Mouse (Mus musculus): ENCODE measurements around the gene Trappc12. TPM values are rescaled to one million over a fixed set of nuclear protein-coding genes. Genes with fewer than 3 reads are reported as not detected.

The Trappc12 gene
- total RNA-seq, 1 experiment = 18.9 TPM

DNA sequence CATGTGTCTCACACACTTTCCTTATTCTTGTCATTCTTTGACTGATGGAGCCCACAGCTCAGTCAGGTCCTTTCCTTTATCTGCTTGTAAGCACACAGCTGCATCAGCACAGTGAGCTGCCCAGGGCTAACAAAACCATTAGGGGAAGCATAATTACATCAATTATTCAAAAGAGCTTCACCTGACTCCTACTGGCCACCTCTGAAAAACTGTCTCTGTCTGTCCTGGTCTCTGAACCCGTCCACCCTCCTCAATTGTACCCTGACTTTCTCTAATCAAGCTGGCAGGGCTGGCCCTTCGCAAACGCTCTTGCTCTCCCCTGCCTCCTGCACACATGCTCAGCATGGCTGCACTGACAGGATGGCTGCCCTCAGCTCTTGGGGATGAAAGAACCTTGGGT is 25.9 kb downstream of the Trappc12 start:
- no peak for DNase-seq (ENCODE audit: low read depth, low spot score)
- Histone ChIP-seq H3K9me3 (ENCODE audit: control insufficient read depth, insufficient read depth, low read depth, low read length) (no peaks in the 10 kb centered on the region), H3K9ac (ENCODE audit: insufficient read depth, low read depth, low read length, poor library complexity, severe bottlenecking) (no peak overlapping the region), H3K36me3 (ENCODE audit: control insufficient read depth, insufficient read depth, low read length, poor library complexity, severe bottlenecking) (peaks cover 20% of the 10 kb centered on the region), H3K27ac (ENCODE audit: insufficient read depth, low read depth, low read length, poor library complexity, severe bottlenecking) (no peak overlapping the region), H3K4me1 (ENCODE audit: control insufficient read depth in 2 of 2, insufficient read depth in 2 of 2, low read length in 2 of 2, poor library complexity in 1 of 2) (peaks cover 0 to 11% of the 10 kb centered on the region in 2 experiments; a peak in 1 of 4 replicates), H3K4me3 (ENCODE audit: insufficient read depth in 1 of 2, low read depth in 1 of 2, low read length in 2 of 2, poor library complexity in 1 of 2, severe bottlenecking in 1 of 2) (no peak overlapping the region)
- in situ Hi-C loops (cut with MboI; ENCODE audit: low sequenced_read_pairs in 2 of 2, unreplicated experiment in 2 of 2) = no loop called here
- TF ChIP-seq MAFK (IDR thresholded peaks at IDR 0.05; ENCODE audit: insufficient read depth, low read depth, low read length) (no peak), HCFC1 (IDR thresholded peaks at IDR 0.05; ENCODE audit: borderline replicate concordance, insufficient read depth, low read length) (no peak), CHD2 (IDR thresholded peaks at IDR 0.05; ENCODE audit: low read depth, low read length) (no peak), ZC3H11A (IDR thresholded peaks at IDR 0.05; ENCODE audit: borderline replicate concordance, low read depth, low read length) (no peak), ZNF384 (IDR thresholded peaks at IDR 0.05; ENCODE audit: low read depth, low read length) (no peak)

DNA sequence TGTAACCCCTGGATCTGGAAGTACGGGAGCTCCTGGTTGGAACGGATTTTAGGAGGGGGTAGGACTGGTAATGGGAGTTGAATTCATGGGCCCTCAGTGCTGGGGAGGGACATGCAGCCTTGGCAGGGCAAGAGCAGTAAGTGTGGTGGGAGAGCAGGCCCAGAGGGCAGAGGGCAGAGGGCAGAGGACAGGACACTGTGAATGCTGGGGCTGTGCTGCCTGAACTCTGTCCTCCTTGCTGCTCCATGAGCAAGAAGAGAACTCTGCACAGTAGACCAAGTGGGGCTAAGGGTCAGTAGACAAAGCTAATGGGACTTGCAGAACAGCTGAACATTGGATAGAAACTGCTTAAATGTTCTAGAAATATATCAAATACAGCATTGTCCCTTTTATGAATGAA is 32.2 kb downstream of the Trappc12 start:
- Histone ChIP-seq H3K4me3 (ENCODE audit: insufficient read depth in 1 of 2, low read depth in 1 of 2, low read length in 2 of 2, poor library complexity in 1 of 2, severe bottlenecking in 1 of 2) (no peak overlapping the region), H3K36me3 (ENCODE audit: control insufficient read depth, insufficient read depth, low read length, poor library complexity, severe bottlenecking) (peaks cover 18% of the 10 kb centered on the region), H3K9ac (ENCODE audit: insufficient read depth, low read depth, low read length, poor library complexity, severe bottlenecking) (no peak overlapping the region), H3K27ac (ENCODE audit: insufficient read depth, low read depth, low read length, poor library complexity, severe bottlenecking) (no peak overlapping the region), H3K4me1 (ENCODE audit: control insufficient read depth in 2 of 2, insufficient read depth in 2 of 2, low read length in 2 of 2, poor library complexity in 1 of 2) (peaks cover 2 to 4% of the 10 kb centered on the region in 2 experiments; a peak in 1 of 4 replicates), H3K9me3 (ENCODE audit: control insufficient read depth, insufficient read depth, low read depth, low read length) (no peaks in the 10 kb centered on the region)
- DNase-seq (ENCODE audit: low read depth, low spot score) = no peak
- no peak for TF ChIP-seq MAFK (IDR thresholded peaks at IDR 0.05; ENCODE audit: insufficient read depth, low read depth, low read length)
- no peak for TF ChIP-seq ZC3H11A (IDR thresholded peaks at IDR 0.05; ENCODE audit: borderline replicate concordance, low read depth, low read length)
- no peak for TF ChIP-seq HCFC1 (IDR thresholded peaks at IDR 0.05; ENCODE audit: borderline replicate concordance, insufficient read depth, low read length)
- no peak for TF ChIP-seq CHD2 (IDR thresholded peaks at IDR 0.05; ENCODE audit: low read depth, low read length)
- no peak for TF ChIP-seq ZNF384 (IDR thresholded peaks at IDR 0.05; ENCODE audit: low read depth, low read length)
- in situ Hi-C loops (cut with MboI; ENCODE audit: low sequenced_read_pairs in 2 of 2, unreplicated experiment in 2 of 2) = no loop called here

DNA sequence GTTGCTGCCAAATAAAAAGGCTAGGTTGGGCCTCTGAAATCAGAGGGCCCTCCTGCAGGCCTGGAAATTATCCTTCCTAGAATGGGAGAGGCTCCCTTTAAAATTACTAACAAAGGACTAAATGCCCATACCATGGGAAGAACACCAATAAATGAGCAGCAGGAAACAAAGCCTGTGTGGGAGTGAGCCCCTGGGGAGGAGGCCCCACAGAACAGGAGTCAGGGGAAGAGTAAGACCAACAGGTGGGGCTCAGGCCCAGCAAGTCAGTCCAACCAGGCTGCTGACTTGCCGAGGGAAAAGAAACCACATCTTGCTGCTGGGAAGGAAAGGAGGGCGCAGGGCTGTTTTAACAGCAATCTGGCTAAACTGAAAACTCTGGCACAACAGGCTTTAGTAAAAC is 33.2 kb downstream of the Trappc12 start:
- Histone ChIP-seq H3K27ac (ENCODE audit: insufficient read depth, low read depth, low read length, poor library complexity, severe bottlenecking) (no peak overlapping the region), H3K36me3 (ENCODE audit: control insufficient read depth, insufficient read depth, low read length, poor library complexity, severe bottlenecking) (peaks cover 14% of the 10 kb centered on the region), H3K4me3 (ENCODE audit: insufficient read depth in 1 of 2, low read depth in 1 of 2, low read length in 2 of 2, poor library complexity in 1 of 2, severe bottlenecking in 1 of 2) (no peak overlapping the region), H3K9ac (ENCODE audit: insufficient read depth, low read depth, low read length, poor library complexity, severe bottlenecking) (no peak overlapping the region), H3K9me3 (ENCODE audit: control insufficient read depth, insufficient read depth, low read depth, low read length) (no peaks in the 10 kb centered on the region), H3K4me1 (ENCODE audit: control insufficient read depth in 2 of 2, insufficient read depth in 2 of 2, low read length in 2 of 2, poor library complexity in 1 of 2) (peaks cover 2 to 4% of the 10 kb centered on the region in 2 experiments; a peak in 2 of 4 replicates)
- DNase-seq (ENCODE audit: low read depth, low spot score) = no peak
- no peak for TF ChIP-seq MAFK (IDR thresholded peaks at IDR 0.05; ENCODE audit: insufficient read depth, low read depth, low read length)
- TF ChIP-seq ZNF384 (IDR thresholded peaks at IDR 0.05; ENCODE audit: low read depth, low read length) = no peak
- no peak for TF ChIP-seq HCFC1 (IDR thresholded peaks at IDR 0.05; ENCODE audit: borderline replicate concordance, insufficient read depth, low read length)
- in situ Hi-C loops (cut with MboI; ENCODE audit: low sequenced_read_pairs in 2 of 2, unreplicated experiment in 2 of 2) = no loop called here

DNA sequence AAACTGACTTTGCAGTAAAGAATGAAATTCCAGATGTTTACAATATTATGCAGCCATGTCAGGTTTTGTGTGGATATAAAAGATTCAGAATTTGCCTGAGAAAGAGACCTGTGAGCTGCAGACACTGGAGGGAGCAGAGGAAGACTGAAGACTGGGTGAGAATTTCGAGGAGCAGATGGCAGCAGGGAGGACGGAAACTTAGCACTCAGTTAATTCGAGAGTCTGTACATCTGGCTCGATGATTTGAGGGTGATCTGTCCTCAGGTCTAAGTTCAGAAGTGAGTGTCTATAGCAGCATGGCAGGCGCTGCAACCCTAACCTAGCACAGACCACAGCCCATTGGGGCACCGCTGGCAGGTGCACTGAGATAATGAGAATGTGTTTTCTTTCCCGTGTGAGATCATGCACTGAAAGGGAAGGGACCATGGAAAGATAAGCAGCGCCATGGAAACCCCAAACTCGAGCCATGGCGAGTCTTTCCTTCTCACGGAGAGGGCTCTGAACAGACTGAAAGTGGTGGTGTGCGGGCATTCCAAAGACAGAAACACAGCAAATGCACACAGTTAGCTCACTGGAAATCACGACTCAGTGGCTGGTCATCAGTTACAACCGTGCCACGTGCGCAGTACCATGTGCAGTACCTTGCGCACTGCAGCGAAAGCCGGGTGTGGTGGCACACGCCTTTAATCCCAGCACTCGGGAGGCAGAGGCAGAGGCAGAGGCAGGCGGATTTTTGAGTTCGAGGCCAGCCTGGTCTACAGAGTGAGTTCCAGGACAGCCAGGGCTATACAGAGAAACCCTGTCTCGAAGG is 35.2 kb downstream of the Trappc12 start:
- in situ Hi-C loops (cut with MboI; ENCODE audit: low sequenced_read_pairs in 2 of 2, unreplicated experiment in 2 of 2) = no loop called here
- Histone ChIP-seq H3K27ac (ENCODE audit: insufficient read depth, low read depth, low read length, poor library complexity, severe bottlenecking) (no peak overlapping the region), H3K9ac (ENCODE audit: insufficient read depth, low read depth, low read length, poor library complexity, severe bottlenecking) (no peak overlapping the region), H3K4me1 (ENCODE audit: control insufficient read depth in 2 of 2, insufficient read depth in 2 of 2, low read length in 2 of 2, poor library complexity in 1 of 2) (peaks cover 2 to 4% of the 10 kb centered on the region in 2 experiments; a peak in 3 of 4 replicates), H3K36me3 (ENCODE audit: control insufficient read depth, insufficient read depth, low read length, poor library complexity, severe bottlenecking) (peaks cover 2% of the 10 kb centered on the region; the same call in 1 of the 2 replicates), H3K9me3 (ENCODE audit: control insufficient read depth, insufficient read depth, low read depth, low read length) (no peaks in the 10 kb centered on the region), H3K4me3 (ENCODE audit: insufficient read depth in 1 of 2, low read depth in 1 of 2, low read length in 2 of 2, poor library complexity in 1 of 2, severe bottlenecking in 1 of 2) (no peak overlapping the region)
- TF ChIP-seq ZNF384 (IDR thresholded peaks at IDR 0.05; ENCODE audit: low read depth, low read length) (no peak), CHD2 (IDR thresholded peaks at IDR 0.05; ENCODE audit: low read depth, low read length) (no peak), HCFC1 (IDR thresholded peaks at IDR 0.05; ENCODE audit: borderline replicate concordance, insufficient read depth, low read length) (no peak), ZC3H11A (IDR thresholded peaks at IDR 0.05; ENCODE audit: borderline replicate concordance, low read depth, low read length) (no peak), MAFK (IDR thresholded peaks at IDR 0.05; ENCODE audit: insufficient read depth, low read depth, low read length) (no peak)
- no peak for DNase-seq (ENCODE audit: low read depth, low spot score)

All from ES-E14 (cell line).